Mouse (Mus musculus) thymus, postnatal 0 days (tissue): ENCODE results near the gene Wapl. TPM values are rescaled to one million over a fixed set of nuclear protein-coding genes. Genes with fewer than 3 reads are reported as not detected.

Source experiments
- DNase-seq: peaks from one replicate; pipeline ENCODE4 v3.0.0-alpha.2; 2015; ENCODE audit warnings: low spot score
- polyA plus RNA-seq: library from polyadenylated mRNA; unstranded; fragments of >200 nt; fragmentation: Nextera tagmentation; extraction: Ambion mirVana; gene quantifications from 2 replicates; pipeline ENCODE4 v1.2.1, GENCODE M21; 2015

Wapl gene
- polyA plus RNA-seq, 1 experiment from 2014 or later, result 49.7 TPM

- no peak for DNase-seq
These were observed 20.2 kb downstream of the Wapl start for GRCm38 (mm10) chr14:34693970-34694369.

DNA sequence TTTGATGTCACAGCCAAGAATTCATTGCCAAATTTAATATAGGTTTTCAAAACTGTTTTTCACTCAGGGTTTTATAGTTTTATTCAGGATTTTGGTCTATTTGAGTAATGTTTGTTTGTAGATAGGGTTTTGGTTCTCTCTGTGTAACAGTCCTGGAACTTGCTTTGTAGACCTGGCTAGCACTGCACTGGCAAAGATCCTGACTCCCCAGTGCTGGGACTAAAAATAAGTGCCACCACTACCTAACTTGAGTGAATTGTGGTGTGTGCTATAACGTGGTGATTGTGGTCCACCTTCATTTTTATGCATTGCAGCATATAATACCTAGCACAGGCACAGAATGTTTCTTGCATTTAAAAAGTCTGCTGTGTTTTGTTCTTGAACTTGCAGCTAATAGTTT lies 23.6 kb downstream of the Wapl start:
- DNase-seq, result no peak

GRCm38 (mm10) chr14:34710209-34710608 lies 36.5 kb downstream of the Wapl start:
- DNase-seq, result no peak

DNA sequence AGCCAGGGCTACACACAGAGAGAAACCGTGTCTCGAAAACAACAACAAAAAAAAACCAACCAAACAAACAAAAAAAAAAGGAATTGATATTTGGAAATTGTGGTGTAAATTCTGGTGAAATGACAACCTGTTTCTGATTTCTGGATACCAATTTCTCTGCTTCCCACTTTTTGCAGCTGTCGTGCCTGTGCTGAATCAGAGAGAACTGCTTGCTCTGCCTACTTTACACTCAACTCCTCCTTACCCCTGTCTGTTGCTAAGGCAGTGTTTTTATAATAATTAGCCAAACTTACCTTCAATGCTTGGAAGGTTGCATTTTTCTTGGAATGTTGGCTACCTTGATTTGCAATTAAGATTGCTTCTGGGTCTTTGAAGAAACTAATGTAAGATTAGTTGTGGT lies 38.3 kb downstream of the Wapl start:
- no peak for DNase-seq

- no peak for DNase-seq
These were observed 39.1 kb downstream of the Wapl start for GRCm38 (mm10) chr14:34712857-34713256.

GRCm38 (mm10) chr14:34718150-34718549 lies 44.4 kb downstream of the Wapl start:
- no peak for DNase-seq

- no peak for DNase-seq
These were observed 54.0 kb downstream of the Wapl start for GRCm38 (mm10) chr14:34727709-34728108.

DNA sequence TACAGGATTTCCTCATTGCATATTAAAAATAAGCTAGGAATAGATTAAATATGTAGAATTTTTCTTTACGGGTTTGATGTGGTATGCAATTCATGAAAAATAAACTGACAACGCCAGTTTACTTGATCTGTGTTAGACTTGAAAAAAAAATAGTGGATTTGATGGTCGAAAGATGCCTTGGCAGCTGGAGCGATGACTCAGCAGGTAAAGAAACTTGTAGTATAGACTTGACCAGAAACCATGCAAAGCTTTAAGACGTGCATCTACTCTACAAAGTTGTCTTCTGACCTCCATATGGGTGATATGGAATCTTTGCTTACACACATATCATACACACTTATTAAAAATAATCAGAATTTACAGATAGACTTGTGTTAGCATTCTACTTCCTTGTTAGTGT lies 61.7 kb downstream of the Wapl start:
- no peak for DNase-seq

- no peak for DNase-seq
These were observed 71.7 kb downstream of the Wapl start for GRCm38 (mm10) chr14:34745401-34745800.

GRCm38 (mm10) chr14:34755731-34756130 lies 82.0 kb downstream of the Wapl start:
- DNase-seq, result no peak

GRCm38 (mm10) chr14:34759938-34760337 lies 86.2 kb downstream of the Wapl start:
- DNase-seq, result no peak

DNA sequence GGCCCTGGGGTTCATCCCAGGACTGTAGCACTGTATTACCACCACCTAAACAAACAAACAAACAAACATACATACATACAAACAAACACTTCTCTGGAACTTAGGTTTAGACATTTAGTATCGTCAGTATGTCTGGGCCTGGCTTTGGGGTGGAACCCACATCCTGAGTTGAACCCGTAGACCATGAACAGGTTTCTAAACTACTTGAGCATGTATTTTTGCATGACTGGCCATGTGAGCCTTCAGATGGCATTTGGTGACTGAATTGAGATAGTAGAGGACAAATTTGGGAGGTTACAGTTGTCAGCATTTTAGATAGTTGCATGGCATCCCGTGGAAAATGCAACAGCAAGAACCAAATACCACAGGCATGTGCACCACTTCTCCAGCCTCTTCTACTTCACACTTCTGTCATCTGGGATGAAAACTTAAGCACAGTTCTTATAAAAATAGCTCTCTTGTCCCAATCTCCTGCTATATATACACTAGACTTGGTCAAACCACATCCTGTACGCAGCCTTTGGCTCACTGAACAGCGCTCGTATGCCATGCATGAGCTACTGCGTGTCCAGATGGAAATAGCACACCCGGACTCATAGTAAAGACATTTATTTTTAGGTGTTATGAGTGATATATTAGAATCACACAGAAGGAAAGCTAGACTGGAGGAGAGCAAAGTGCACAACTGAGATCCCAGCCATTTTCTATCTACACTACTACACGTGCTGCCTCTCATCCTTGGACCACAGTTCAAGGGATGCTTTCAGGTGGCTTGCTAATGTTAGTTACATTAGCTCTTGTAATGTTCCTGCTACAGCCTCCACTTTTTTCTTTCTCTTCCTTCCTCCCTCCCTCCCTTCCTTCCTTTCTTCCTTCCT lies 87.6 kb downstream of the Wapl start:
- DNase-seq, result no peak

DNA sequence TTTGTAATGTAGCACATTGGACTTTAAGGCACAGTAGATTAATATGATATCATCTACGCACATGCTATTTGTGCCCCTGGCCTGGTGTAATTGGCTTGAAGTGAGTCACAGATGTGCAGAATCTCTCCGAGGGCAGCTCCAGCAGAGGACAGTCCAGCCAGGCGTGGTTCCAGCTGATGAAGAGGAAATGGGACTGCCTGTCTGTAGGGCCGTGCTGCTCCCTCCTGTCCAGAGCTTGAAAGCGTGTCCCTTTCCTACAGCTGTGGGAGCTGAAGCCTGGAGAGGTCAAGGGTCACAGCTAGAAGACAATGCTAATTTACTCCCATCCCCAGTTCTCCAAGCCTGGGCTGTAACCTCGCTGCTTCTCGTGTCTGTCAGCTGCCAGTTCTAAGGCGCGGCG lies 89.0 kb downstream of the Wapl start:
- DNase-seq, result no peak

GRCm38 (mm10) chr14:34763771-34764539 lies 90.2 kb downstream of the Wapl start:
- DNase-seq, result no peak

GRCm38 (mm10) chr14:34764908-34765307 lies 91.2 kb downstream of the Wapl start:
- DNase-seq, result no peak

GRCm38 (mm10) chr14:34765380-34765779 lies 91.7 kb downstream of the Wapl start:
- DNase-seq, result no peak

GRCm38 (mm10) chr14:34766181-34766580 lies 92.5 kb downstream of the Wapl start:
- no peak for DNase-seq

GRCm38 (mm10) chr14:34768373-34768772 lies 94.6 kb downstream of the Wapl start:
- peak; percentile 38 for DNase-seq

- DNase-seq, result peak; percentile 79
These were observed 95.4 kb downstream of the Wapl start for GRCm38 (mm10) chr14:34769021-34769566.

- peak; percentile 35 for DNase-seq
These were observed 95.9 kb downstream of the Wapl start for GRCm38 (mm10) chr14:34769567-34770158.

GRCm38 (mm10) chr14:34770467-34770866 lies 96.7 kb downstream of the Wapl start:
- no peak for DNase-seq

GRCm38 (mm10) chr14:34771601-34772000 lies 97.9 kb downstream of the Wapl start:
- DNase-seq, result peak; percentile 64
